Mouse (Mus musculus): ENCODE results near the gene Zc3h15. TPM values are rescaled to one million over a fixed set of nuclear protein-coding genes. Genes with fewer than 3 reads are reported as not detected.

The Zc3h15 gene
- total and polyA plus RNA-seq, 3 experiments: 144 to 194 TPM; not detected in 1

- no peak overlapping the region for H3K4me3 ChIP-seq (ENCODE audit: control insufficient read depth in 1 of 2, insufficient read depth in 1 of 2, low read depth in 2 of 2, low read length in 2 of 2)
- H3K79me2 ChIP-seq (ENCODE audit: control insufficient read depth, insufficient read depth, low read length, poor library complexity): no peaks in the 10 kb centered on the region
- H3K36me3 ChIP-seq (ENCODE audit: control insufficient read depth in 1 of 2, insufficient read depth in 2 of 2, low read length in 2 of 2): no peaks in the 10 kb centered on the region
- H3K9me3 ChIP-seq (replicated peaks; ENCODE audit: insufficient read depth, low read length): no peaks in the 10 kb centered on the region
- no peaks in the 10 kb centered on the region for H3K4me1 ChIP-seq (ENCODE audit: control insufficient read depth in 1 of 2, insufficient read depth in 2 of 2, low read length in 2 of 2)
- no peak for TF ChIP-seq EP300 (IDR thresholded peaks at IDR 0.05; ENCODE audit: low read depth in 1 of 2, low read length in 2 of 2)
- TF ChIP-seq ELF1 (IDR thresholded peaks at IDR 0.05; ENCODE audit: low read depth, low read length): no peak
- TF ChIP-seq USF2 (IDR thresholded peaks at IDR 0.05; ENCODE audit: borderline replicate concordance in 1 of 2, insufficient read depth in 1 of 2, low read depth in 1 of 2, low read length in 2 of 2): no peak
- TF ChIP-seq RAD21 (IDR thresholded peaks at IDR 0.05; ENCODE audit: low read depth, low read length): no peak
- TF ChIP-seq RCOR1 (IDR thresholded peaks at IDR 0.05; ENCODE audit: low read depth, low read length): no peak
- no peak for TF ChIP-seq CHD2 (IDR thresholded peaks at IDR 0.05; ENCODE audit: low read length)
- TF ChIP-seq ETS1 (IDR thresholded peaks at IDR 0.05; ENCODE audit: low read depth, low read length): no peak
- TF ChIP-seq POLR2AphosphoS5 (IDR thresholded peaks at IDR 0.05; ENCODE audit: borderline replicate concordance, low read depth, low read length): no peak
- TF ChIP-seq MYC (IDR thresholded peaks at IDR 0.05; ENCODE audit: low read depth, low read length): no peak
- TF ChIP-seq NELFE (IDR thresholded peaks at IDR 0.05; ENCODE audit: low read depth, low read length): no peak
- no peak for TF ChIP-seq ZKSCAN1 (IDR thresholded peaks at IDR 0.05; ENCODE audit: low read depth, low read length)
- TF ChIP-seq ZC3H11A (IDR thresholded peaks at IDR 0.05; ENCODE audit: low read depth, low read length): no peak
- TF ChIP-seq SMC3 (IDR thresholded peaks at IDR 0.05; ENCODE audit: low read depth, low read length): no peak
- no peak for TF ChIP-seq BHLHE40 (IDR thresholded peaks at IDR 0.05; ENCODE audit: borderline replicate concordance, low read depth, low read length)
- TF ChIP-seq KAT2A (conservative IDR thresholded peaks at IDR 0.05; ENCODE audit: low read depth, low read length): no peak
- no peak for TF ChIP-seq USF1 (IDR thresholded peaks at IDR 0.05; ENCODE audit: low read depth, low read length)
- no peak for TF ChIP-seq ZMIZ1 (IDR thresholded peaks at IDR 0.05; ENCODE audit: low read depth, low read length)
- TF ChIP-seq TBP (IDR thresholded peaks at IDR 0.05; ENCODE audit: low read depth, low read length): no peak
- no peak for TF ChIP-seq JUND (IDR thresholded peaks at IDR 0.05; ENCODE audit: low read depth, low read length)
- no peak for TF ChIP-seq GABPA (IDR thresholded peaks at IDR 0.05; ENCODE audit: low read depth, low read length)
- DNase-seq (ENCODE audit: low read depth, low spot score): no peak
- H3K27ac ChIP-seq (ENCODE audit: control insufficient read depth, low read depth, low read length): no peak overlapping the region
- H3K9ac ChIP-seq (ENCODE audit: control insufficient read depth, low read depth, low read length, poor library complexity, severe bottlenecking): no peak overlapping the region
- H3K27me3 ChIP-seq (ENCODE audit: control insufficient read depth in 1 of 2, insufficient read depth in 2 of 2, low read length in 2 of 2): no peaks in the 10 kb centered on the region
Measured at GRCm38 (mm10) chr2:83682282-83682681, 38.0 kb downstream of the Zc3h15 start.
